Mouse (Mus musculus) hindbrain, embryonic 11.5 days (tissue): ENCODE data around the gene Nup54. TPM values are rescaled to one million over a fixed set of nuclear protein-coding genes. Genes with fewer than 3 reads are reported as not detected.

Source experiments
- ATAC-seq: fragments of 200-750 bp; cut with Nextera tagmentation; 2 replicates; pipeline ENCODE4 v1.8.0; 2017; ENCODE audit warnings: mild to moderate bottlenecking, moderate TSS enrichment, moderate library complexity; ENCODE audit not compliant: low FRiP score
- DNase-seq: peaks from one replicate; pipeline ENCODE4 v3.0.0-alpha.2; 2015; ENCODE audit warnings: low spot score
- H3K27ac ChIP-seq: fragments of 300-500 bp; sonication (generic); 2 replicates; pipeline ENCODE4 v1.5.1; 2014; ENCODE audit warnings: mild to moderate bottlenecking, low read depth, low read length
- H3K27me3 ChIP-seq: fragments of 300-500 bp; sonication (generic); 2 replicates; pipeline ENCODE4 v1.6.1; 2014; ENCODE audit warnings: mild to moderate bottlenecking, low read length, moderate library complexity, mixed read lengths; ENCODE audit not compliant: control insufficient read depth, insufficient read depth
- H3K36me3 ChIP-seq: fragments of 300-500 bp; sonication (generic); 2 replicates; pipeline ENCODE4 v1.6.1; 2014; ENCODE audit warnings: mild to moderate bottlenecking, low read length, moderate library complexity, mixed read lengths; ENCODE audit not compliant: control insufficient read depth, insufficient read depth
- H3K4me1 ChIP-seq: fragments of 300-500 bp; sonication (generic); replicated peaks from 2 replicates; pipeline ENCODE4 v1.6.1; 2014; ENCODE audit warnings: low read length, mixed read lengths; ENCODE audit not compliant: control insufficient read depth, insufficient read depth
- H3K4me2 ChIP-seq: fragments of 300-500 bp; sonication (generic); replicated peaks from 2 replicates; pipeline ENCODE4 v1.6.1; 2014; ENCODE audit warnings: mild to moderate bottlenecking, low read depth, low read length
- H3K4me3 ChIP-seq: fragments of 300-500 bp; sonication (generic); 2 replicates; pipeline ENCODE4 v1.5.1; 2014; ENCODE audit warnings: low read depth, low read length
- H3K9ac ChIP-seq: fragments of 300-500 bp; sonication (generic); 2 replicates; pipeline ENCODE4 v1.6.1; 2014; ENCODE audit warnings: low read depth, low read length
- H3K9me3 ChIP-seq: fragments of 300-500 bp; sonication (generic); 2 replicates; pipeline ENCODE4 v1.6.1; 2016; ENCODE audit warnings: low read length; ENCODE audit not compliant: control insufficient read depth
- WGBS: fragments of 180-500 bp; shearing (Covaris S2); extraction: QIAGEN DNeasy Blood & Tissue Kit; methylation state at CpG from one replicate; pipeline ENCODE4 v1.1.7; 2014; 5-methylcytosine and 5-hydroxymethylcytosine counted together
- polyA plus RNA-seq: library from polyadenylated mRNA; unstranded; fragments of >200 nt; fragmentation: Nextera tagmentation; extraction: Ambion mirVana; gene quantifications from 2 replicates; pipeline ENCODE4 v1.2.1, GENCODE M21; 2014

Gene Nup54
- polyA plus RNA-seq, 1 experiment from 2014 or later: 67.5 TPM

- H3K27ac ChIP-seq: no peak overlapping the region
- 85% methylated on average over 10 of the region's 10 CpGs for WGBS
- no peak overlapping the region for H3K9ac ChIP-seq
- H3K27me3 ChIP-seq: no peaks in the 10 kb centered on the region
- ATAC-seq (no peak), DNase-seq (no peak)
- H3K9me3 ChIP-seq: no peaks in the 10 kb centered on the region
- H3K36me3 ChIP-seq: no peaks in the 10 kb centered on the region
- H3K4me2 ChIP-seq: no peak overlapping the region
- H3K4me3 ChIP-seq: no peak overlapping the region
- H3K4me1 ChIP-seq: no peaks in the 10 kb centered on the region; the same call in 1 of the 2 replicates
Measured at GRCm38 (mm10) chr5:92368392-92368791, 66.6 kb downstream of the Nup54 start.

DNA sequence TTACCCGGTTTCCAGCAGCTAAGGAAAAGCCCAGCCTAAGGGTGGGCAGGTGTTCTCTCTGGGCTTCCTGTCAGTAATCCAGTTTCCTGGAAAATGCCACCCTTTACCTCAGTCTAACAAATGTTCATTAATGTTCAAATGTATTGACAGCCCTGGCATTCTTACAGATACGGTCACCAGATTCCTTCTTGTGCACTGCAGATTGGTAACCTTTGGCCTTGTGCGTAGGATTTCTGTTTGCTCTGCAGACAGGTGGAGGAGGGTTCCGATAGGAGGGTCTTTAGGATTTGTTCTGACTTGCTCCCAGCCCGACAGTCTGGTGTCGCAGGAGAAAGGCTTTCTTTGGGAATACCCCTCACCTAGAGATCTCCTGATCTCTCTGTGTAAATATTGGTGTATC is 68.5 kb downstream of the Nup54 start:
- H3K9me3 ChIP-seq: no peaks in the 10 kb centered on the region
- DNase-seq: no peak
- 82% methylated on average over 6 of the region's 6 CpGs for WGBS

More for the DNA sequence above, 68.5 kb downstream of the Nup54 start:
- Histone ChIP-seq H3K4me3 (no peak overlapping the region), H3K4me2 (no peak overlapping the region), H3K36me3 (no peaks in the 10 kb centered on the region), H3K27ac (no peak overlapping the region), H3K4me1 (no peaks in the 10 kb centered on the region; the same call in 1 of the 2 replicates), H3K27me3 (no peaks in the 10 kb centered on the region), H3K9ac (no peak overlapping the region)
- ATAC-seq: no peak

Other genes starting within 250 kb of the Nup54 start
- not detected in 2 replicates for gene U90926, start 219.8 kb downstream of the Nup54 start, polyA plus RNA-seq
- 0.53 TPM in 1 of 2 replicates, not detected in the other for gene Ppef2, start 178.9 kb downstream of the Nup54 start, polyA plus RNA-seq
- 4.7 and 5.5 TPM in 2 replicates for gene Naaa, start 157.0 kb downstream of the Nup54 start, polyA plus RNA-seq
- gene Sdad1, start 124.7 kb downstream of the Nup54 start, polyA plus RNA-seq: 36.3 and 49.1 TPM in 2 replicates
- not detected in 2 replicates for gene Cxcl9, start 107.1 kb downstream of the Nup54 start, polyA plus RNA-seq
- gene Art3, start 103.4 kb downstream of the Nup54 start, polyA plus RNA-seq: 3.4 and 3.6 TPM in 2 replicates
- 0.57 and 0.71 TPM in 2 replicates for gene Cxcl10, start 86.3 kb downstream of the Nup54 start, polyA plus RNA-seq
- gene Scarb2, start 71.6 kb upstream of the Nup54 start, polyA plus RNA-seq: 11.2 and 11.7 TPM in 2 replicates
- gene Fam47e, start 119.8 kb upstream of the Nup54 start, polyA plus RNA-seq: 0.22 TPM in 1 of 2 replicates, not detected in the other
- 8.3 and 8.7 TPM in 2 replicates for gene Stbd1, start 167.8 kb upstream of the Nup54 start, polyA plus RNA-seq
- 0.89 and 1.1 TPM in 2 replicates for gene Ccdc158, start 240.1 kb upstream of the Nup54 start, polyA plus RNA-seq
- 4.8 and 6.6 TPM in 2 replicates for gene Shroom3, start 248.2 kb upstream of the Nup54 start, polyA plus RNA-seq